Mouse (Mus musculus) heart, adult 2 months (tissue): Measurements from ENCODE around the gene Dock6.

ENCODE experiments used
- CTCF ChIP-seq: fragments of 200-600 bp; IDR thresholded peaks from 2 replicates; pipeline ENCODE4 v1.8.1; 2022; ENCODE audit warnings: antibody characterized with exemption, mild to moderate bottlenecking, moderate library complexity
- EP300 ChIP-seq: fragments of 200-500 bp; IDR thresholded peaks from 2 replicates; pipeline ENCODE4 v1.6.1; 2011; ENCODE audit warnings: low read depth, low read length, control low read depth; ENCODE audit not compliant: insufficient read depth
- POLR2A ChIP-seq: fragments of 200-500 bp; IDR thresholded peaks from 2 replicates; pipeline ENCODE4 v1.6.1; 2011; ENCODE audit warnings: mild to moderate bottlenecking, low read depth, low read length, control low read depth; ENCODE audit not compliant: insufficient read depth

DNA sequence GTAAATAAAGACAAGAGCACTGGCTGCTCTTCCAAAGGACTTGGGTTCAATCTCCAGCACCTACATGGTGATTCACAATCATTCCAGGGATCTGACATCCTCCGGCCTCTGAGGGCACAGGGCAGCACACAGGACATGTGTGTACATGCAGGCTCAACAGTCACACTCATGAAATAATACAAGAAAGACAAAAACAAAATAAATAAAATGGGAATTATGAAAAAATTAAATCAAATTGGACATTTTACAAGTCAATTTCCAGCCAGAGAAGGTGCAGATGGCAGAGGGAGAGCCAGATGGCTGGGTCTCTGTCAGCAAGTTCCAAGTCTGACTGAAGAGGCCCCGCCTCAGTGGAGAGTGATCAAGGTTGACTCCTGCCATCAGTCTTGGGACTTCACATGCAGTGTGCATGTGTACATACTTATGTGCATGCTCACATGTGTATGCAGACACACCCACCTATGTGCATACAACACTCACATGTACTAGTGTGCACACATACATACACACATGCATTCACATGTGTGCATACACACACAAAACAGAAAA is 33.2 kb downstream of the Dock6 start:
- TF ChIP-seq CTCF = no peak
- TF ChIP-seq POLR2A = no peak
- no peak for TF ChIP-seq EP300
